Mouse (Mus musculus): ENCODE data around the gene Shroom3. TPM values are rescaled to one million over a fixed set of nuclear protein-coding genes. Genes with fewer than 3 reads are reported as not detected.

Gene Shroom3
- polyA plus RNA-seq, 1 experiment: 18.6 TPM

GRCm38 (mm10) chr5:92674859-92675573 is 8.2 kb upstream of the Shroom3 start, which contains the start of gene Ccdc158:
TSS of gene Ccdc158 (minus strand) at chr5:92675271.
- Histone ChIP-seq H3K4me1 (ENCODE audit: control insufficient read depth, insufficient read depth, low read length) (no peaks in the 10 kb centered on the region), H3K4me3 (ENCODE audit: insufficient read depth, low read depth, low read length) (peak within 1 kb of the TSS; percentile 21), H3K27me3 (replicated peaks; ENCODE audit: control insufficient read depth, insufficient read depth, low read length) (no peaks in the 10 kb centered on the region), H3K36me3 (ENCODE audit: control insufficient read depth, insufficient read depth, low read length) (no peaks in the 10 kb centered on the region), H3K27ac (ENCODE audit: insufficient read depth, low read depth, low read length) (no peak within 1 kb of the TSS)
- DNase-seq: peak; percentile 81
- 10% methylated on average over 51 of the region's 55 CpGs for WGBS
- TF ChIP-seq CTCF (conservative IDR thresholded peaks at IDR 0.05; ENCODE audit: insufficient read depth, insufficient read length, low read depth, low read length) (no peak), POLR2A (IDR thresholded peaks at IDR 0.05; ENCODE audit: low read depth, low read length) (no peak)

GRCm38 (mm10) chr5:92675574-92675920 is 7.7 kb upstream of the Shroom3 start:
- no peak for TF ChIP-seq CTCF (conservative IDR thresholded peaks at IDR 0.05; ENCODE audit: insufficient read depth, insufficient read length, low read depth, low read length)
- TF ChIP-seq POLR2A (IDR thresholded peaks at IDR 0.05; ENCODE audit: low read depth, low read length): no peak
- Histone ChIP-seq H3K27ac (ENCODE audit: insufficient read depth, low read depth, low read length) (no peak overlapping the region), H3K4me1 (ENCODE audit: control insufficient read depth, insufficient read depth, low read length) (no peaks in the 10 kb centered on the region), H3K4me3 (ENCODE audit: insufficient read depth, low read depth, low read length) (peak overlapping the region; percentile 21), H3K36me3 (ENCODE audit: control insufficient read depth, insufficient read depth, low read length) (no peaks in the 10 kb centered on the region), H3K27me3 (replicated peaks; ENCODE audit: control insufficient read depth, insufficient read depth, low read length) (no peaks in the 10 kb centered on the region)
- DNase-seq: no peak
- WGBS: 2% methylated on average over 9 of the region's 9 CpGs

DNA sequence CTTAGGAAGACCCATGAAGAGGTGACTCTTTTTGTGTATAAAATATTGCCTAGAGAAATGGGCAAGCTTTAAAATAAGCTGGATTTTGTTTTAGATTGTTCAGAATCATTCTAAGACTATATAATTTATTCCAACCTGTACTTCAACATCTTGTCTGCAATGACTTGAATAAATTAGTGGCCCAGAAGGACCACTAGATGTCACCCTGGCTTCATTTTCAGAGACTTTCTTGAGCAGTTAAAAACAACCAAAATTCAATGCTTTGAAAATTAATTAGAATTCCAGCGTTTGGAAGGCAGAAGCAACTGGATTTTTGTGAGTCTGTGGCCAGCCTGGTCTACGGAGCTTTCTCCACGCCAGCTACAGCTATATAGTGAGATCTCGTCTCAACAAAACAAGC is 3.8 kb upstream of the Shroom3 start:
- no peaks in the 10 kb centered on the region for H3K4me1 ChIP-seq (ENCODE audit: control insufficient read depth, insufficient read depth, low read length)
- H3K4me3 ChIP-seq (ENCODE audit: insufficient read depth, low read depth, low read length): no peak overlapping the region
- TF ChIP-seq CTCF (conservative IDR thresholded peaks at IDR 0.05; ENCODE audit: insufficient read depth, insufficient read length, low read depth, low read length): no peak
- TF ChIP-seq POLR2A (IDR thresholded peaks at IDR 0.05; ENCODE audit: low read depth, low read length): no peak
- 25% methylated on average over 4 of the region's 4 CpGs for WGBS
- H3K36me3 ChIP-seq (ENCODE audit: control insufficient read depth, insufficient read depth, low read length): no peaks in the 10 kb centered on the region
- no peak overlapping the region for H3K27ac ChIP-seq (ENCODE audit: insufficient read depth, low read depth, low read length)
- DNase-seq: peak; percentile 74
- no peaks in the 10 kb centered on the region for H3K27me3 ChIP-seq (replicated peaks; ENCODE audit: control insufficient read depth, insufficient read depth, low read length)

- 97% methylated on average over 10 of the region's 10 CpGs for WGBS
- no peak for DNase-seq
These were observed 1.4 kb upstream of the Shroom3 start for GRCm38 (mm10) chr5:92681861-92682260.

GRCm38 (mm10) chr5:92682621-92683348 is 450 bp upstream of the Shroom3 start:
- TF ChIP-seq POLR2A (IDR thresholded peaks at IDR 0.05; ENCODE audit: low read depth, low read length) (no peak), CTCF (conservative IDR thresholded peaks at IDR 0.05; ENCODE audit: insufficient read depth, insufficient read length, low read depth, low read length) (no peak)
- H3K4me1 ChIP-seq (ENCODE audit: control insufficient read depth, insufficient read depth, low read length): no peaks in the 10 kb centered on the region
- peak overlapping the region; percentile 26 for H3K27ac ChIP-seq (ENCODE audit: insufficient read depth, low read depth, low read length)
- H3K4me3 ChIP-seq (ENCODE audit: insufficient read depth, low read depth, low read length): peak overlapping the region; percentile 69
- H3K36me3 ChIP-seq (ENCODE audit: control insufficient read depth, insufficient read depth, low read length): no peaks in the 10 kb centered on the region
- 7% methylated on average over 39 of the region's 39 CpGs for WGBS
- DNase-seq: peak; percentile 71
- H3K27me3 ChIP-seq (replicated peaks; ENCODE audit: control insufficient read depth, insufficient read depth, low read length): no peaks in the 10 kb centered on the region

More at GRCm38 (mm10) chr5:92681861-92682260, 1.4 kb upstream of the Shroom3 start:
- Histone ChIP-seq H3K27ac (ENCODE audit: insufficient read depth, low read depth, low read length) (no peak overlapping the region), H3K36me3 (ENCODE audit: control insufficient read depth, insufficient read depth, low read length) (no peaks in the 10 kb centered on the region), H3K4me1 (ENCODE audit: control insufficient read depth, insufficient read depth, low read length) (no peaks in the 10 kb centered on the region), H3K27me3 (replicated peaks; ENCODE audit: control insufficient read depth, insufficient read depth, low read length) (no peaks in the 10 kb centered on the region), H3K4me3 (ENCODE audit: insufficient read depth, low read depth, low read length) (no peak overlapping the region)
- TF ChIP-seq POLR2A (IDR thresholded peaks at IDR 0.05; ENCODE audit: low read depth, low read length) (no peak), CTCF (conservative IDR thresholded peaks at IDR 0.05; ENCODE audit: insufficient read depth, insufficient read length, low read depth, low read length) (no peak)

DNA sequence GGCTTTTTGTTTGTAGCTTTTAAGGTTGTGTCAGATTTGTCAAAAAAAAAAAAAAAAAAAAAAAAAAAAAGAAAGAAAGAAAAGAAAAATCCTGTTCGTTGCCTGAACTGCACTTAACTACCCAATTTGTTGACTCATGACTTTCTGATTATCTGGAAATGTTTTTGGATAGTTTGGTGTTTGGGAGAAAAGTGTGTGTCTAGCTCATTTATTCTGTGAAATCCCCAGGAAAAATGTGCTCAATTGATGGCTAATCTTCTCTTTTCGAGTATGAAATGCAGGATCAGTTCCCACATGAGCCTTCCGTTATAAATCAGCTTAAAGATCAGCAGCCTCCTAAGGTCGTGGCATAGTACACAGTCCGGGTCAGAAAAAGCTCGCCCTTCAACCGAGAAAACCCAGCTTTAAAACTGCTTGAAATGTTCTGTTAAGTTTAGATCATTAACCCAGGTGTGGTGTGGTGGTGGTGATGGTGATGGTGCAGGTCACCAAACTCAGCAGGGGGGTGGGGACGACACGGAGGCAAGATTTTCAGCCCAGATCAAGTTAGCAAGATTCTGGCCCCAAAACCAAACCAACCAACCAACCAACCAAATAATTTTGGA is 738 bp downstream of the Shroom3 start:
- H3K27me3 ChIP-seq (replicated peaks; ENCODE audit: control insufficient read depth, insufficient read depth, low read length): no peaks in the 10 kb centered on the region
- H3K36me3 ChIP-seq (ENCODE audit: control insufficient read depth, insufficient read depth, low read length): no peaks in the 10 kb centered on the region
- WGBS: 39% methylated on average over 9 of the region's 9 CpGs
- H3K27ac ChIP-seq (ENCODE audit: insufficient read depth, low read depth, low read length): peak overlapping the region; percentile 32; the same call in 1 of the 2 replicates
- peak; percentile 73 for DNase-seq
- no peaks in the 10 kb centered on the region for H3K4me1 ChIP-seq (ENCODE audit: control insufficient read depth, insufficient read depth, low read length)
- H3K4me3 ChIP-seq (ENCODE audit: insufficient read depth, low read depth, low read length): peak overlapping the region; percentile 69; the same call in 1 of the 2 replicates
- TF ChIP-seq CTCF (conservative IDR thresholded peaks at IDR 0.05; ENCODE audit: insufficient read depth, insufficient read length, low read depth, low read length) (no peak), POLR2A (IDR thresholded peaks at IDR 0.05; ENCODE audit: low read depth, low read length) (no peak)

All from kidney, adult 2 months (tissue).